Mouse (Mus musculus): ENCODE data around the gene Sigmar1.
"Not testable (repeated sequence)": the region's sequence is repeated elsewhere in the genome, so short reads cannot be mapped to it uniquely, and the experiment has no call there.

GRCm38 (mm10) chr4:41773502-41773901 lies 17.5 kb upstream of the Sigmar1 start:
- TF ChIP-seq CTCF (IDR thresholded peaks at IDR 0.05; ENCODE audit: control insufficient read depth, insufficient read depth, insufficient replicate concordance, low read depth, low read length); POLR2A (IDR thresholded peaks at IDR 0.05; ENCODE audit: control insufficient read depth, low read depth, low read length): not testable (repeated sequence)

Data from testis, adult 2 months (tissue).